Mouse (Mus musculus) erythroblast, embryonic 14.5 days (primary cell): Measurements from ENCODE around the gene Tspan31.

Experiments
- GATA1 ChIP-seq: IDR thresholded peaks from 2 replicates; pipeline ENCODE4 v1.6.1; 2012; ENCODE audit warnings: low read length, inconsistent platforms, mixed read lengths
- TAL1 ChIP-seq: IDR thresholded peaks from 3 replicates; pipeline ENCODE4 v1.6.1; 2012; ENCODE audit warnings: low read length, inconsistent platforms, mixed read lengths

DNA sequence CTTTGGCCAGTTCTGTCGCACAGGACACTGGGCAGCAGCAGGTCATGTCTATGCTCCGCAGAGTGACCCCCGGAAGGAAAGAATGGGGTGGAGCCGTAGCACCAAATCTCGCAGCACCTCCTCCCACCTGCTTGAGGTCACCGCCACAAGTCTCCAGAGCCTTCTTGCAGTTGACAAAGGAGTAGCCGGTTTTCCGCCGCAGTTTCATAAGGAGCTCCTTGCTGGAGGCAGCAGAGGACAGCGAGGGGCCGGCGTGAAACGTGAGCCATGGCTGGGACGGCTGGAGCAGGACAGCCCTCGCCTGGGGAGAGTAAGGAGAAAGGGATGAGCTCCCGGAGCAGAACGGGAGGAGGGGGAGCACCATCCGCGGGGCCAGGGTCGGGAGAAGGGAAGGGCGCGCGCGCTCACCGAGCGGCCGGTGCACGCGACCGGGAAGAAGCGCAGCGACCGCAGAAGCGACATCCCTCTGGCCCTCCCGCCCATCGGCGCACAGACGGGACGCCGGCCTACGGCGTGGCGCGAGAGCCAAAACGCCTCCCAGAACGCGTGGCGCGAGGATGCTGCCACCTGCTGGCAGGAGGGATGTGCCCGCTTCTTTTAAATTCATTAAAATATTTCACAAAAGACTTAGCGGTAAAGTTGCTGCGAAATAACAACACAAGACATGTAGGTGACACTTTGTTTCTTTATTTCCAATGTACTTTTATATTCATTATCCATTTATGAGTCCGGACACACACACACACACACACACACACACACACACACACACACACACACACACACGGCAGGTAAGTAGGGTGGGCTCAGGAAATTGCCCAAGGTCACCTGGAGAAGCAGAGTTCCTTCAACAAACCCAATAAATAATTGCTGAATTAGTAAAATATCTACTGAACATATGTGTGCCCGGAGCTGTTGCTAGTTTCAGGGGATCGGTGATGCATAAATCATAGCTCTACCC lies 39.4 kb downstream of the Tspan31 start, which contains the start of gene Tsfm:
- TF ChIP-seq TAL1: no peak
- no peak for TF ChIP-seq GATA1
